In the genomic region with DNA sequence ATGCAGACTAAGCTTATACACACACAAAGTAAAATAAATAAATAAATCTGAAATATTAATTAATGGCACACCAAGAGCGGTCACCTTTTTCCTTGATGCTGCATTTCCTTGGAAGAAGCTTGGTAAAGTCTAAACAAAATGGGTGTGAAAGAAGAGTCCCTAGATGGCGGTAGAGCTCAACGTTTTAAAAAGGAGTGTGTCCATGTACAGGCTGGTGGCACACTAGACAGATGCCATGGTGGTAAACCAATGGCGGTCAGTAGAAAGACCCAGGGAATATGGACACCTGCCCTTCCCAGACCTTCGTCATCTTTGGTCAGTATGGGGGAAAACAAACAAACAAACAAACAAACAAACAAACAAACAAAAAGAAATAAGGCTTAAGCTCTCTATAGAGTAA, we compare ENCODE assay signal across 9 mouse cellular contexts.
DNase-seq lines count a peak whose midpoint lies in the region; ATAC-seq and TF ChIP-seq lines count a peak whose summit lies in the region.
"Had no signal": no experiment of that assay in that cellular context is flagged by ENCODE, and none has a peak within 500 bp of the region (broad histone marks: within the 10 kb centered on the region; RNA-seq: fewer than 3 reads in every experiment).

No protein-coding gene starts in this region.

- H3K27ac ChIP-seq in limb, embryonic 14.5 days (replicated peaks; ENCODE audit: low read depth, low read length), result no peak overlapping the region

- H3K9ac ChIP-seq in limb, embryonic 14.5 days (ENCODE audit: low read depth, low read length, severe bottlenecking), result no peak overlapping the region

- peak; percentile 19 for DNase-seq in gastrocnemius, adult 18-20 months (ENCODE audit: low spot score)
- DNase-seq in gastrocnemius, postnatal 25 days, result no peak
- peak; percentile 54 for DNase-seq in 416B (ENCODE audit: low read depth)
- peak; percentile 17 for DNase-seq in c-Kit-positive CD71-negative TER-119-negative erythroid progenitor cells, embryonic 14.5 days (ENCODE audit: low read depth)
- peak; percentile 40 for DNase-seq in heart, postnatal 4 days
- DNase-seq in limb, embryonic 14.5 days (ENCODE audit: low spot score), result peak; percentile 62
- peak; percentile 18 for DNase-seq in right cerebral cortex, postnatal 14 days

- WGBS in limb, embryonic 14.5 days, result 43% methylated on average over 5 of the region's 5 CpGs

- no peak overlapping the region for H3K4me3 ChIP-seq in limb, embryonic 14.5 days (replicated peaks; ENCODE audit: low read length)
- H3K4me3 ChIP-seq: myocyte had no signal

- no peaks in the 10 kb centered on the region for H3K27me3 ChIP-seq in limb, embryonic 14.5 days (ENCODE audit: control insufficient read depth, insufficient read depth, low read length)

- peak; percentile 53 for ATAC-seq in limb, embryonic 14.5 days (ENCODE audit: low FRiP score, low read depth)
- ATAC-seq in CD4-positive, CD25-positive, alpha-beta regulatory T cell, adult 4 months, result no peak

- H3K9me3 ChIP-seq in limb, embryonic 14.5 days (ENCODE audit: control insufficient read depth, low read length), result no peaks in the 10 kb centered on the region

- TF ChIP-seq POLR2A in limb, embryonic 14.5 days (IDR thresholded peaks at IDR 0.05; ENCODE audit: borderline replicate concordance, extremely low read depth, insufficient read depth, insufficient read length), result no peak

- H3K36me3 ChIP-seq in limb, embryonic 14.5 days (ENCODE audit: control insufficient read depth, insufficient read depth, low read length), result peaks cover 3% of the 10 kb centered on the region; the same call in 1 of the 2 replicates

- peaks cover 4% of the 10 kb centered on the region; the same call in 1 of the 2 replicates for H3K4me1 ChIP-seq in limb, embryonic 14.5 days (ENCODE audit: control insufficient read depth, insufficient read depth, low read length)

- no peak overlapping the region for H3K4me2 ChIP-seq in limb, embryonic 14.5 days (replicated peaks; ENCODE audit: low read depth, low read length, severe bottlenecking)
